Mouse (Mus musculus) kidney, embryonic 16.5 days (tissue): ENCODE data around the gene Nphs2. TPM values are rescaled to one million over a fixed set of nuclear protein-coding genes. Genes with fewer than 3 reads are reported as not detected.

Experiments
- ATAC-seq: fragments of 200-750 bp; cut with Nextera tagmentation; 2 replicates; pipeline ENCODE4 v1.8.0; 2017; ENCODE audit warnings: moderate TSS enrichment; ENCODE audit not compliant: low FRiP score, low TSS enrichment
- H3K27ac ChIP-seq: fragments of 300-500 bp; sonication (generic); 2 replicates; pipeline ENCODE4 v1.5.1; 2014; ENCODE audit warnings: low read length
- H3K27me3 ChIP-seq: fragments of 300-500 bp; sonication (generic); 2 replicates; pipeline ENCODE4 v1.6.1; 2014; ENCODE audit warnings: low read length, control low read depth, mixed read lengths; ENCODE audit not compliant: insufficient read depth
- H3K36me3 ChIP-seq: fragments of 300-500 bp; sonication (generic); 2 replicates; pipeline ENCODE4 v1.6.1; 2014; ENCODE audit warnings: low read length, control low read depth, mixed read lengths; ENCODE audit not compliant: insufficient read depth
- H3K4me1 ChIP-seq: fragments of 300-500 bp; sonication (generic); 2 replicates; pipeline ENCODE4 v1.6.1; 2014; ENCODE audit warnings: low read length, control low read depth, mixed read lengths; ENCODE audit not compliant: insufficient read depth
- H3K4me2 ChIP-seq: fragments of 300-500 bp; sonication (generic); replicated peaks from 2 replicates; pipeline ENCODE4 v1.6.1; 2014; ENCODE audit warnings: low read depth, low read length
- H3K4me3 ChIP-seq: fragments of 300-500 bp; sonication (generic); 2 replicates; pipeline ENCODE4 v1.5.1; 2014; ENCODE audit warnings: mild to moderate bottlenecking, low read length
- H3K9ac ChIP-seq: fragments of 300-500 bp; sonication (generic); replicated peaks from 2 replicates; pipeline ENCODE4 v1.6.1; 2014; ENCODE audit warnings: low read length
- H3K9me3 ChIP-seq: fragments of 300-500 bp; sonication (generic); 2 replicates; pipeline ENCODE4 v1.6.1; 2016; ENCODE audit warnings: low read length, control low read depth
- WGBS: fragments of 180-500 bp; shearing (Covaris S2); extraction: QIAGEN DNeasy Blood & Tissue Kit; methylation state at CpG from one replicate; pipeline ENCODE4 v1.1.7; 2014; 5-methylcytosine and 5-hydroxymethylcytosine counted together
- polyA plus RNA-seq: library from polyadenylated mRNA; unstranded; fragments of >200 nt; fragmentation: Nextera tagmentation; extraction: Ambion mirVana; gene quantifications from 2 replicates; pipeline ENCODE4 v1.2.1, GENCODE M21; 2015

Nphs2 gene
- polyA plus RNA-seq, 1 experiment from 2014 or later: 53.3 TPM

- no peaks in the 10 kb centered on the region for H3K4me1 ChIP-seq
- 77% methylated on average over 4 of the region's 4 CpGs for WGBS
- H3K9me3 ChIP-seq: no peaks in the 10 kb centered on the region
- H3K27ac ChIP-seq: no peak overlapping the region
- ATAC-seq: no peak
- no peak overlapping the region for H3K4me2 ChIP-seq
- H3K27me3 ChIP-seq: no peaks in the 10 kb centered on the region
- H3K36me3 ChIP-seq: no peaks in the 10 kb centered on the region
- no peak overlapping the region for H3K9ac ChIP-seq
- no peak overlapping the region for H3K4me3 ChIP-seq
These were observed 38.5 kb downstream of the Nphs2 start for GRCm38 (mm10) chr1:156349031-156349430.

- Histone ChIP-seq H3K4me1 (no peaks in the 10 kb centered on the region), H3K27ac (no peak overlapping the region), H3K4me3 (no peak overlapping the region), H3K9me3 (no peaks in the 10 kb centered on the region), H3K9ac (no peak overlapping the region), H3K27me3 (no peaks in the 10 kb centered on the region), H3K36me3 (no peaks in the 10 kb centered on the region), H3K4me2 (no peak overlapping the region)
- 87% methylated on average over 4 of the region's 4 CpGs for WGBS
- no peak for ATAC-seq
These were observed 39.9 kb downstream of the Nphs2 start for GRCm38 (mm10) chr1:156350441-156350840.

DNA sequence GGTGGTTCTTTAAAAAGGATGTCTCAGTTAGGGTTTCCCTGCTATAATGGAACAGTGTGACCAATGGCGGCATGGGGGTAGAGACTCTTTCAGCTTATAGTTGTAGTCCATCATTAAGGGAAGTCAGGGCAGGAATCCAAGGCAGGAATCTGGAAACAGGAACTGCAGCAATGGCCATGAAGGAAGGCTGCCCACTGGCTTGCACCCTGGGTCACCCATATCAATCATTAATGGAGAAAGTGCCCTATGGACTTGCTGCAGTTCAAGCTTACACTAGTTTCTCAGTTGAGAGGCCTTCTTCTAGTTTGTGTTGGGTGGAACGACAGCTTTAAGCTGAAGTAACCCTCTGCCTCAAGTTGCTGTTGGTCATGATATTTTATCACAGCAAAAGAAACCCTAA is 41.9 kb downstream of the Nphs2 start:
- Histone ChIP-seq H3K4me3 (no peak overlapping the region), H3K9ac (no peak overlapping the region), H3K4me2 (no peak overlapping the region), H3K27ac (no peak overlapping the region), H3K9me3 (no peaks in the 10 kb centered on the region), H3K27me3 (no peaks in the 10 kb centered on the region), H3K4me1 (no peaks in the 10 kb centered on the region), H3K36me3 (no peaks in the 10 kb centered on the region)
- ATAC-seq: no peak
- WGBS: 81% methylated on average over 2 of the region's 2 CpGs

DNA sequence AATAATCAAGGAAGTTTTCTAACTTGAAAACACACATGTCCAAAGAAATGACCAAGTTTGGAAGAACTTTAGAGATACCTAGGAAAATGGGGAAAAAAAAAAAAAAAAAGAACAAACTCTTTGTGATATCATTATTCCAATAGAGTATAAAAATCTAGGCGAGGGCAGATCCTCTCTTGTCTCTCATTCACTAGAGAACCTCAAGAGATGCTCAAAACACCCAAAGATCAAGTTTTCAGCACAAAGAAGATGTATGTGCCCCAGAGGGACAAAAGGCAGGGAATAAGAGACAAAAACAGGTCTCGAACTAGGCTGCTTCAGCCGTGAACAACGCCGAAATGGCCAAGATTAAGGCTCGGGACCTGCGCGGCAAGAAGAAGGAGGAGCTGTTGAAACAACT is 55.2 kb downstream of the Nphs2 start, which contains the start of gene Gm2000:
Gene Gm2000 (plus strand): TSS at position 301 of the 400 bp plus-strand sequence.
- no peaks in the 10 kb centered on the region for H3K27me3 ChIP-seq
- 88% methylated on average over 8 of the region's 8 CpGs for WGBS
- H3K9ac ChIP-seq: no peak within 1 kb of the TSS
- H3K9me3 ChIP-seq: 0 out of 2 replicates have a peak, but pooled peaks cover 2% of the 10 kb centered on the region
- no peak within 1 kb of the TSS for H3K4me2 ChIP-seq
- no peaks in the 10 kb centered on the region for H3K36me3 ChIP-seq
- H3K27ac ChIP-seq: no peak within 1 kb of the TSS
- H3K4me3 ChIP-seq: no peak within 1 kb of the TSS
- ATAC-seq: no peak
- H3K4me1 ChIP-seq: no peaks in the 10 kb centered on the region

Other genes starting within 250 kb of the Nphs2 start
- gene Fam163a, start 105.7 kb upstream of the Nphs2 start, polyA plus RNA-seq: 0.61 and 0.94 TPM in 2 replicates
- gene Tdrd5, start 7.1 kb upstream of the Nphs2 start, polyA plus RNA-seq: 3.4 and 3.8 TPM in 2 replicates
- 847 and 848 TPM in 2 replicates for gene Gm2000, start 55.3 kb downstream of the Nphs2 start, polyA plus RNA-seq
- gene Axdnd1, start 110.4 kb downstream of the Nphs2 start, polyA plus RNA-seq: 0.30 and 0.36 TPM in 2 replicates
- gene Soat1, start 163.6 kb downstream of the Nphs2 start, polyA plus RNA-seq: 44.9 and 46.1 TPM in 2 replicates
- gene Gm10031, start 213.3 kb downstream of the Nphs2 start, polyA plus RNA-seq: 0.35 and 1.3 TPM in 2 replicates
- gene Abl2, start 248.1 kb downstream of the Nphs2 start, polyA plus RNA-seq: 4.0 and 5.0 TPM in 2 replicates